Mouse (Mus musculus) intestine, embryonic 15.5 days (tissue): ENCODE measurements around the gene Trim41. TPM values are rescaled to one million over a fixed set of nuclear protein-coding genes. Genes with fewer than 3 reads are reported as not detected.
"Not testable (repeated sequence)": the region's sequence is repeated elsewhere in the genome, so short reads cannot be mapped to it uniquely, and the experiment has no call there.

Source experiments
- ATAC-seq: fragments of 200-750 bp; cut with Nextera tagmentation; 2 replicates; pipeline ENCODE4 v1.8.0; 2017; ENCODE audit warnings: moderate TSS enrichment, moderate library complexity
- H3K27ac ChIP-seq: fragments of 300-500 bp; sonication (generic); 2 replicates; pipeline ENCODE4 v1.5.1; 2015; ENCODE audit warnings: mild to moderate bottlenecking, inconsistent platforms
- H3K27me3 ChIP-seq: fragments of 300-500 bp; sonication (generic); replicated peaks from 2 replicates; pipeline ENCODE4 v1.6.1; 2015; ENCODE audit warnings: inconsistent platforms
- H3K36me3 ChIP-seq: fragments of 300-500 bp; sonication (generic); 2 replicates; pipeline ENCODE4 v1.6.1; 2015; ENCODE audit warnings: inconsistent platforms
- H3K4me1 ChIP-seq: fragments of 300-500 bp; sonication (generic); replicated peaks from 2 replicates; pipeline ENCODE4 v1.6.1; 2015; ENCODE audit warnings: inconsistent platforms
- H3K4me2 ChIP-seq: fragments of 300-500 bp; sonication (generic); replicated peaks from 2 replicates; pipeline ENCODE4 v1.6.1; 2015; ENCODE audit warnings: mild to moderate bottlenecking, inconsistent platforms
- H3K4me3 ChIP-seq: fragments of 300-500 bp; sonication (generic); replicated peaks from 2 replicates; pipeline ENCODE4 v1.5.1; 2015; ENCODE audit warnings: inconsistent platforms
- H3K9ac ChIP-seq: fragments of 300-500 bp; sonication (generic); 2 replicates; pipeline ENCODE4 v1.6.1; 2015; ENCODE audit warnings: inconsistent platforms
- H3K9me3 ChIP-seq: fragments of 300-500 bp; sonication (generic); 2 replicates; pipeline ENCODE4 v1.6.1; 2016; ENCODE audit warnings: inconsistent platforms
- WGBS: fragments of 180-500 bp; shearing (Covaris S2); methylation state at CpG from one replicate; pipeline ENCODE4 v1.1.7; 2015; 5-methylcytosine and 5-hydroxymethylcytosine counted together
- polyA plus RNA-seq: library from polyadenylated mRNA; unstranded; fragments of >200 nt; fragmentation: Nextera tagmentation; extraction: Ambion mirVana; gene quantifications from 2 replicates; pipeline ENCODE4 v1.2.1, GENCODE M21; 2015

Trim41 gene
- polyA plus RNA-seq, 1 experiment from 2014 or later: 4.1 TPM

GRCm38 (mm10) chr11:48846362-48846761 is 29.2 kb upstream of the Trim41 start:
- not testable (repeated sequence) for H3K9ac ChIP-seq, H3K4me1 ChIP-seq, H3K27ac ChIP-seq, H3K27me3 ChIP-seq, H3K9me3 ChIP-seq, H3K36me3 ChIP-seq, ATAC-seq, H3K4me2 ChIP-seq, H3K4me3 ChIP-seq
- WGBS: 87% methylated on average over 2 of the region's 2 CpGs

GRCm38 (mm10) chr11:48845244-48845815 is 28.2 kb upstream of the Trim41 start:
- H3K4me2 ChIP-seq: no peak overlapping the region
- H3K9me3 ChIP-seq: no peaks in the 10 kb centered on the region
- H3K27me3 ChIP-seq: no peaks in the 10 kb centered on the region
- H3K4me3 ChIP-seq: no peak overlapping the region
- ATAC-seq: no peak
- H3K27ac ChIP-seq: no peak overlapping the region
- H3K9ac ChIP-seq: no peak overlapping the region
- WGBS: 38% methylated on average over 13 of the region's 13 CpGs
- H3K36me3 ChIP-seq: no peaks in the 10 kb centered on the region
- H3K4me1 ChIP-seq: no peaks in the 10 kb centered on the region

- ATAC-seq: no peak
- WGBS: 50% methylated on average over 6 of the region's 6 CpGs
- Histone ChIP-seq H3K27me3 (no peaks in the 10 kb centered on the region), H3K9me3 (no peaks in the 10 kb centered on the region), H3K36me3 (no peaks in the 10 kb centered on the region), H3K4me2 (no peak overlapping the region), H3K4me3 (no peak overlapping the region), H3K27ac (no peak overlapping the region), H3K9ac (no peak overlapping the region), H3K4me1 (no peaks in the 10 kb centered on the region)
Measured at GRCm38 (mm10) chr11:48844309-48844708, 27.2 kb upstream of the Trim41 start.

GRCm38 (mm10) chr11:48843202-48843601 is 26.0 kb upstream of the Trim41 start:
- WGBS: 61% methylated on average over 11 of the region's 11 CpGs
- Histone ChIP-seq H3K4me3 (no peak overlapping the region), H3K27ac (no peak overlapping the region), H3K36me3 (no peaks in the 10 kb centered on the region), H3K9ac (no peak overlapping the region), H3K9me3 (no peaks in the 10 kb centered on the region), H3K27me3 (no peaks in the 10 kb centered on the region), H3K4me1 (no peaks in the 10 kb centered on the region), H3K4me2 (no peak overlapping the region)
- ATAC-seq: no peak

GRCm38 (mm10) chr11:48842378-48842792 is 25.2 kb upstream of the Trim41 start:
- Histone ChIP-seq H3K4me3 (no peak overlapping the region), H3K27ac (no peak overlapping the region), H3K4me2 (no peak overlapping the region), H3K4me1 (no peaks in the 10 kb centered on the region), H3K36me3 (no peaks in the 10 kb centered on the region), H3K27me3 (no peaks in the 10 kb centered on the region), H3K9ac (no peak overlapping the region), H3K9me3 (no peaks in the 10 kb centered on the region)
- 89% methylated on average over 4 of the region's 4 CpGs for WGBS
- no peak for ATAC-seq

- WGBS: 77% methylated on average over 5 of the region's 5 CpGs
- ATAC-seq: no peak
- Histone ChIP-seq H3K4me2 (no peak overlapping the region), H3K4me3 (no peak overlapping the region), H3K36me3 (no peaks in the 10 kb centered on the region), H3K9ac (no peak overlapping the region), H3K27me3 (no peaks in the 10 kb centered on the region), H3K27ac (no peak overlapping the region), H3K9me3 (no peaks in the 10 kb centered on the region), H3K4me1 (peaks cover 4% of the 10 kb centered on the region)
Measured at GRCm38 (mm10) chr11:48841213-48841612, 24.1 kb upstream of the Trim41 start.

- no peak overlapping the region for H3K9ac ChIP-seq
- no peak overlapping the region for H3K4me3 ChIP-seq
- ATAC-seq: no peak
- H3K4me1 ChIP-seq: peaks cover 4% of the 10 kb centered on the region
- H3K36me3 ChIP-seq: no peaks in the 10 kb centered on the region
- no peaks in the 10 kb centered on the region for H3K27me3 ChIP-seq
- H3K9me3 ChIP-seq: no peaks in the 10 kb centered on the region
- no peak overlapping the region for H3K27ac ChIP-seq
- H3K4me2 ChIP-seq: no peak overlapping the region
Measured at GRCm38 (mm10) chr11:48840805-48841204, 23.7 kb upstream of the Trim41 start.

GRCm38 (mm10) chr11:48838879-48839680 is 21.9 kb upstream of the Trim41 start:
- Histone ChIP-seq H3K9ac (no peak overlapping the region), H3K4me3 (peak overlapping the region; percentile 92), H3K4me2 (peak overlapping the region; percentile 91), H3K27me3 (no peaks in the 10 kb centered on the region), H3K27ac (no peak overlapping the region), H3K9me3 (no peaks in the 10 kb centered on the region), H3K36me3 (no peaks in the 10 kb centered on the region), H3K4me1 (peaks cover 4% of the 10 kb centered on the region)
- no peak for ATAC-seq
- WGBS: 76% methylated on average over 10 of the region's 10 CpGs

- peak; percentile 62 for ATAC-seq
- WGBS: under 1% methylated on average over 16 of the region's 16 CpGs
Measured at GRCm38 (mm10) chr11:48838181-48838797, 21.1 kb upstream of the Trim41 start.

GRCm38 (mm10) chr11:48837310-48838180 is 20.4 kb upstream of the Trim41 start:
- peak; percentile 43 for ATAC-seq
- H3K9ac ChIP-seq: peak overlapping the region; percentile 72
- H3K4me3 ChIP-seq: peak overlapping the region; percentile 92
- H3K9me3 ChIP-seq: no peaks in the 10 kb centered on the region
- H3K36me3 ChIP-seq: no peaks in the 10 kb centered on the region
- WGBS: under 1% methylated on average over 77 of the region's 77 CpGs
- peak overlapping the region; percentile 67 for H3K27ac ChIP-seq
- H3K27me3 ChIP-seq: no peaks in the 10 kb centered on the region
- peak overlapping the region; percentile 91 for H3K4me2 ChIP-seq
- H3K4me1 ChIP-seq: peaks cover 4% of the 10 kb centered on the region

More at GRCm38 (mm10) chr11:48838181-48838797, 21.1 kb upstream of the Trim41 start:
- Histone ChIP-seq H3K4me3 (peak overlapping the region; percentile 92), H3K4me2 (peak overlapping the region; percentile 91), H3K9ac (peak overlapping the region; percentile 72), H3K4me1 (peaks cover 4% of the 10 kb centered on the region), H3K9me3 (no peaks in the 10 kb centered on the region), H3K36me3 (no peaks in the 10 kb centered on the region), H3K27ac (peak overlapping the region; percentile 67), H3K27me3 (no peaks in the 10 kb centered on the region)

GRCm38 (mm10) chr11:48836990-48837309 is 19.8 kb upstream of the Trim41 start:
- ATAC-seq: 0 out of 2 replicates have a peak, but pooled peaks have one; percentile 1
- peaks cover 4% of the 10 kb centered on the region for H3K4me1 ChIP-seq
- H3K27ac ChIP-seq: 0 out of 2 replicates have a peak overlapping the region, but pooled peaks have one; percentile 67
- H3K4me3 ChIP-seq: peak overlapping the region; percentile 92
- no peaks in the 10 kb centered on the region for H3K27me3 ChIP-seq
- no peaks in the 10 kb centered on the region for H3K36me3 ChIP-seq
- H3K4me2 ChIP-seq: peak overlapping the region; percentile 91
- peak overlapping the region; percentile 72 for H3K9ac ChIP-seq
- H3K9me3 ChIP-seq: no peaks in the 10 kb centered on the region
- 18% methylated on average over 11 of the region's 11 CpGs for WGBS

GRCm38 (mm10) chr11:48835923-48836322 is 18.8 kb upstream of the Trim41 start:
- H3K9me3 ChIP-seq: no peaks in the 10 kb centered on the region
- WGBS: 74% methylated on average over 6 of the region's 6 CpGs
- H3K9ac ChIP-seq: no peak overlapping the region
- ATAC-seq: no peak
- no peak overlapping the region for H3K4me3 ChIP-seq
- H3K27me3 ChIP-seq: no peaks in the 10 kb centered on the region
- H3K36me3 ChIP-seq: no peaks in the 10 kb centered on the region
- H3K4me1 ChIP-seq: peaks cover 4% of the 10 kb centered on the region
- H3K4me2 ChIP-seq: no peak overlapping the region
- no peak overlapping the region for H3K27ac ChIP-seq
